Mouse (Mus musculus) CH12F3 (cell line): Measurements from ENCODE around the gene Dlgap1.

Experiments
- in situ Hi-C: fragments of 300-500 bp; cut with MboI; formaldehyde crosslinking; loops from 2 replicates; pipeline ENCODE4 v1.14.3; 2020; ENCODE audit warnings: low sequenced_read_pairs

Dlgap1 gene

GRCm38 (mm10) chr17:69969021-69969815, at the start of gene Dlgap1:
Dlgap1 (plus strand) TSS chr17:69969073.
- in situ Hi-C loops: no loop called here

GRCm38 (mm10) chr17:69954936-69955335, 13.9 kb upstream of the Dlgap1 start:
- in situ Hi-C loops: no loop called here

- in situ Hi-C loops: no loop called here
Measured at GRCm38 (mm10) chr17:69969816-69970750, 1.2 kb downstream of the Dlgap1 start.

- in situ Hi-C loops: no loop called here
Measured at GRCm38 (mm10) chr17:69973081-69973480, 4.2 kb downstream of the Dlgap1 start.

- in situ Hi-C loops: no loop called here
Measured at GRCm38 (mm10) chr17:69973991-69974390, 5.1 kb downstream of the Dlgap1 start.

- in situ Hi-C loops: no loop called here
Measured at GRCm38 (mm10) chr17:69982236-69982923, 13.5 kb downstream of the Dlgap1 start.

- in situ Hi-C loops: no loop called here
Measured at GRCm38 (mm10) chr17:69996406-69996805, 27.5 kb downstream of the Dlgap1 start.

GRCm38 (mm10) chr17:70002026-70002425, 33.2 kb downstream of the Dlgap1 start:
- in situ Hi-C loops: no loop called here

- in situ Hi-C loops: no loop called here
Measured at GRCm38 (mm10) chr17:70004628-70005027, 35.8 kb downstream of the Dlgap1 start.

GRCm38 (mm10) chr17:70007607-70008006, 38.7 kb downstream of the Dlgap1 start:
- in situ Hi-C loops: no loop called here

GRCm38 (mm10) chr17:70016511-70016910, 47.6 kb downstream of the Dlgap1 start:
- in situ Hi-C loops: no loop called here

- in situ Hi-C loops: no loop called here
Measured at GRCm38 (mm10) chr17:70020376-70020775, 51.5 kb downstream of the Dlgap1 start.

- in situ Hi-C loops: no loop called here
Measured at GRCm38 (mm10) chr17:70022618-70023017, 53.7 kb downstream of the Dlgap1 start.

GRCm38 (mm10) chr17:70034862-70035261, 66.0 kb downstream of the Dlgap1 start:
- in situ Hi-C loops: no loop called here

GRCm38 (mm10) chr17:70040751-70041430, 72.0 kb downstream of the Dlgap1 start:
- in situ Hi-C loops: no loop called here

- in situ Hi-C loops: no loop called here
Measured at GRCm38 (mm10) chr17:70068281-70068680, 99.4 kb downstream of the Dlgap1 start.

GRCm38 (mm10) chr17:70072066-70072465, 103.2 kb downstream of the Dlgap1 start:
- in situ Hi-C loops: no loop called here

GRCm38 (mm10) chr17:70088220-70088619, 119.3 kb downstream of the Dlgap1 start:
- in situ Hi-C loops: no loop called here

- in situ Hi-C loops: no loop called here
Measured at GRCm38 (mm10) chr17:70090737-70091136, 121.9 kb downstream of the Dlgap1 start.

- in situ Hi-C loops: no loop called here
Measured at GRCm38 (mm10) chr17:70129151-70129550, 160.3 kb downstream of the Dlgap1 start.

- in situ Hi-C loops: no loop called here
Measured at GRCm38 (mm10) chr17:70169831-70170230, 201.0 kb downstream of the Dlgap1 start.
